Mouse (Mus musculus) testis, adult 2 months (tissue): Measurements from ENCODE around the gene Slc25a21.

Experiments used
- CTCF ChIP-seq: fragments of 200-500 bp; IDR thresholded peaks from 2 replicates; pipeline ENCODE4 v1.5.1; 2012; ENCODE audit warnings: low read depth, mild to moderate bottlenecking, inconsistent platforms, low read length, moderate library complexity; ENCODE audit not compliant: control insufficient read depth, insufficient read depth, insufficient replicate concordance
- POLR2A ChIP-seq: fragments of 200-500 bp; IDR thresholded peaks from 2 replicates; pipeline ENCODE4 v1.6.1; 2012; ENCODE audit warnings: low read depth, mild to moderate bottlenecking, inconsistent platforms, low read length, moderate library complexity; ENCODE audit not compliant: control insufficient read depth

GRCm38 (mm10) chr12:56829945-56830344 is 367.3 kb downstream of the Slc25a21 start:
- TF ChIP-seq POLR2A (no peak), CTCF (no peak)
